Mouse (Mus musculus): ENCODE data around the gene Gtf2h3.

Gene Gtf2h3

GRCm38 (mm10) chr5:124636694-124637093, 57.8 kb downstream of the Gtf2h3 start:
- no peak for DNase-seq (ENCODE audit: low read depth, low spot score)

- DNase-seq (ENCODE audit: low read depth, low spot score), result no peak
Observed at GRCm38 (mm10) chr5:124637300-124637699, 58.4 kb downstream of the Gtf2h3 start.

- no peak for DNase-seq (ENCODE audit: low read depth, low spot score)
Observed at GRCm38 (mm10) chr5:124637836-124638235, 58.9 kb downstream of the Gtf2h3 start.
